Mouse (Mus musculus) cerebellum, adult 8-10 months (tissue): ENCODE results near the gene Vmn1r46.
"Not testable (repeated sequence)": the region's sequence is repeated elsewhere in the genome, so short reads cannot be mapped to it uniquely, and the experiment has no call there.

Experiments
- DNase-seq: peaks from one replicate; pipeline ENCODE4 v3.0.0; 2022

Gene Vmn1r46

GRCm38 (mm10) chr6:89969013-89969412 lies at the start of gene Vmn1r46:
Vmn1r46 (plus strand) TSS chr6:89969313.
- DNase-seq, result no peak

- DNase-seq, result not testable (repeated sequence)
Observed at GRCm38 (mm10) chr6:89940498-89940897, 28.6 kb upstream of the Vmn1r46 start, which contains the start of gene Vmn1r45. Vmn1r45 (minus strand) TSS chr6:89940598.

GRCm38 (mm10) chr6:89940926-89941325 lies 28.2 kb upstream of the Vmn1r46 start:
- no peak for DNase-seq

GRCm38 (mm10) chr6:89953556-89953955 lies 15.6 kb upstream of the Vmn1r46 start:
- DNase-seq, result no peak

GRCm38 (mm10) chr6:89966341-89966740 lies 2.8 kb upstream of the Vmn1r46 start:
- DNase-seq, result no peak

GRCm38 (mm10) chr6:89985989-89986388 lies 16.9 kb downstream of the Vmn1r46 start:
- DNase-seq, result no peak

- DNase-seq, result not testable (repeated sequence)
Observed at GRCm38 (mm10) chr6:90015847-90016246, 46.7 kb downstream of the Vmn1r46 start, which contains the start of gene Vmn1r47. Vmn1r47 (plus strand) TSS chr6:90016147.
